Mouse (Mus musculus) B cell, adult 2 months (primary cell): ENCODE measurements around the gene Gcn1l1.

Source experiments
- DNase-seq, 2 experiments: peaks; one replicate each; pipeline ENCODE4 v3.0.0; 2022

The Gcn1l1 gene

GRCm38 (mm10) chr5:115535635-115536034, 29.4 kb upstream of the Gcn1l1 start:
- DNase-seq, result peak; percentile 32 to 43

- no peak for DNase-seq
Measured at GRCm38 (mm10) chr5:115538017-115538692, 26.9 kb upstream of the Gcn1l1 start.

- peak; percentile 93 to 95 for DNase-seq
Measured at GRCm38 (mm10) chr5:115538693-115539043, 26.4 kb upstream of the Gcn1l1 start.

GRCm38 (mm10) chr5:115542635-115543384, 22.2 kb upstream of the Gcn1l1 start:
- DNase-seq, result no peak

- DNase-seq, result no peak
Measured at GRCm38 (mm10) chr5:115543509-115544253, 21.4 kb upstream of the Gcn1l1 start.

GRCm38 (mm10) chr5:115544655-115545185, 20.3 kb upstream of the Gcn1l1 start:
- no peak for DNase-seq

GRCm38 (mm10) chr5:115545636-115546035, 19.4 kb upstream of the Gcn1l1 start:
- DNase-seq, result no peak

- no peak for DNase-seq
Measured at GRCm38 (mm10) chr5:115546536-115546935, 18.5 kb upstream of the Gcn1l1 start.

- DNase-seq, result no peak
Measured at GRCm38 (mm10) chr5:115547014-115547413, 18.0 kb upstream of the Gcn1l1 start.

- no peak for DNase-seq
Measured at GRCm38 (mm10) chr5:115547421-115547820, 17.6 kb upstream of the Gcn1l1 start.

GRCm38 (mm10) chr5:115548501-115549285, 16.4 kb upstream of the Gcn1l1 start:
- no peak for DNase-seq

GRCm38 (mm10) chr5:115550482-115551005, 14.5 kb upstream of the Gcn1l1 start:
- no peak for DNase-seq

- DNase-seq, result no peak
Measured at GRCm38 (mm10) chr5:115551386-115551785, 13.7 kb upstream of the Gcn1l1 start.

- no peak for DNase-seq
Measured at GRCm38 (mm10) chr5:115551799-115552198, 13.3 kb upstream of the Gcn1l1 start.

- no peak for DNase-seq
Measured at GRCm38 (mm10) chr5:115553801-115554420, 11.1 kb upstream of the Gcn1l1 start.

GRCm38 (mm10) chr5:115554536-115555291, 10.3 kb upstream of the Gcn1l1 start:
- no peak for DNase-seq

- peak; percentile 73 to 75 for DNase-seq
Measured at GRCm38 (mm10) chr5:115556217-115556616, 8.8 kb upstream of the Gcn1l1 start.

GRCm38 (mm10) chr5:115558182-115558794, 6.8 kb upstream of the Gcn1l1 start:
- no peak for DNase-seq

- DNase-seq, result peak; percentile 98
Measured at GRCm38 (mm10) chr5:115559237-115560101, 5.6 kb upstream of the Gcn1l1 start, which contains the start of gene Rplp0. Gene Rplp0 (plus strand): TSS chr5:115559467.
